Comparison of ENCODE assay signal across 8 mouse cellular contexts in the genomic region with DNA sequence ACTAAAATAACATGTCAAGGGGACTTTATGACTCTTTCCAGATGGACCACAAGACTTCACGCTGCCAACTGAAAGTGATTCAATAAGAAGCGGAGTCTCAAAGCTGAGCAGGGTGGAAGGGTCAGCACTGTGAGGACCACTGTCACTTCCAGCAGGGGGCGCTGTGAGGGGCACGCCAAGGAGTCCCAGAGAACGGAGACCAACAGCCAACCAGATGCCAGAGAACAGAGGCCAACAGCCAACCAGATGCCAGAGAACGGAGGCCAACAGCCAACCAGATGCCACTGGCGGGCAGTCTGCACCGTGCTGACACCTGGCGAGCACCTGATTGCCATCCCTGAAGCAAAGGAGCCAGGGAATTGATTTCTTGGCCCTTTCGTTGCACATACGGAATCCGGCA. TPM values are rescaled to one million over a fixed set of nuclear protein-coding genes. Genes with fewer than 3 reads are reported as not detected.
DNase-seq lines count a peak whose midpoint lies in the region; TF ChIP-seq lines count a peak whose summit lies in the region.

No protein-coding gene starts in this region.

- peaks cover 14% of the 10 kb centered on the region for H3K4me1 ChIP-seq in cerebellum, adult 2 months (ENCODE audit: control insufficient read depth, insufficient read depth, low read length)
- H3K4me1 ChIP-seq in thymus, adult 2 months (replicated peaks; ENCODE audit: control insufficient read depth, insufficient read depth, low read length) = no peaks in the 10 kb centered on the region

- DNase-seq in cerebellum, adult 2 months = peak in 1 of 2 experiments; percentile 27
- DNase-seq in cerebellum, adult 8-10 months = no peak
- DNase-seq in urinary bladder, postnatal 25 days (ENCODE audit: low spot score) = peak; percentile 23
- no peak for DNase-seq in urinary bladder, postnatal 10 days (ENCODE audit: low spot score)
- DNase-seq in induced T-regulatory cell, adult 2 months (ENCODE audit: low read depth) = peak; percentile 39
- peak; percentile 46 for DNase-seq in lung, postnatal 36 days
- DNase-seq in thymus, adult 2 months = peak; percentile 28
- no peak for DNase-seq in layer of hippocampus, postnatal 36 days

- peak; percentile 18; the same call in 1 of the 2 replicates for TF ChIP-seq CTCF in cerebellum, adult 2 months (IDR thresholded peaks at IDR 0.05; ENCODE audit: borderline replicate concordance, insufficient read depth, low read depth, low read length)
- peak; percentile 72; the same call in 1 of the 2 replicates for TF ChIP-seq CTCF in thymus, adult 2 months (IDR thresholded peaks at IDR 0.05; ENCODE audit: borderline replicate concordance, control insufficient read depth, extremely low read depth, insufficient read depth, low read length, poor library complexity)

- H3K36me3 ChIP-seq in thymus, adult 2 months (ENCODE audit: control insufficient read depth, insufficient read depth, low read length) = no peaks in the 10 kb centered on the region

- no peak for TF ChIP-seq POLR2A in cerebellum, adult 2 months (IDR thresholded peaks at IDR 0.05; ENCODE audit: borderline replicate concordance, insufficient read depth, low read length)
- TF ChIP-seq POLR2A in thymus, adult 2 months (IDR thresholded peaks at IDR 0.05; ENCODE audit: control insufficient read depth, extremely low read depth, insufficient read depth, low read length, poor library complexity) = no peak

- no peak overlapping the region for H3K27ac ChIP-seq in cerebellum, adult 2 months (ENCODE audit: insufficient read depth, low read length)
- no peak overlapping the region for H3K27ac ChIP-seq in thymus, adult 2 months (ENCODE audit: control insufficient read depth, insufficient read depth, low read length)

- no peaks in the 10 kb centered on the region for H3K27me3 ChIP-seq in cerebellum, adult 2 months (ENCODE audit: control insufficient read depth, insufficient read depth, low read length)
- no peaks in the 10 kb centered on the region for H3K27me3 ChIP-seq in thymus, adult 2 months (ENCODE audit: control insufficient read depth, insufficient read depth, low read length)

- 63% methylated on average over 12 of the region's 12 CpGs for WGBS in cerebellum, adult 2 months
- WGBS in thymus, adult 2 months = 86% methylated on average over 12 of the region's 12 CpGs

- no peak overlapping the region for H3K4me3 ChIP-seq in cerebellum, adult 2 months (replicated peaks; ENCODE audit: insufficient read depth, low read depth, low read length)
- no peak overlapping the region for H3K4me3 ChIP-seq in thymus, adult 2 months (ENCODE audit: control insufficient read depth, insufficient read depth, low read length)

RNA-seq across cellular contexts. Expression of a gene that starts 49.9 kb away (rescaled TPM):
- polyA plus RNA-seq in cerebellum, adult 2 months (2012; rRNA removed) = 11.9 and 14.6 TPM in 2 replicates
- 1.3 and 1.6 TPM in 2 replicates for polyA plus RNA-seq in thymus, adult 2 months (2012; rRNA removed)
- 10 to 100 TPM; 25.2 to 28.9 TPM for total RNA-seq in layer of hippocampus, postnatal 36 days (2021)

Comparison
In these comparisons a context has a peak if more than half of its experiments do, and no peak if none do; other contexts are left out.
1. DNase-seq: peak in urinary bladder, postnatal 25 days (single experiment), induced T-regulatory cell, adult 2 months (single experiment), lung, postnatal 36 days (single experiment) and thymus, adult 2 months (single experiment); none in cerebellum, adult 8-10 months (single experiment), urinary bladder, postnatal 10 days (single experiment) and layer of hippocampus, postnatal 36 days (0 of 2).